Mouse (Mus musculus) lung, postnatal 0 days (tissue): ENCODE data around the gene Gramd1c.

Experiments used
- CTCF ChIP-seq: IDR thresholded peaks from 2 replicates; pipeline ENCODE4 v1.5.1; 2016; ENCODE audit warnings: antibody characterized with exemption, mild to moderate bottlenecking
- EP300 ChIP-seq: IDR thresholded peaks from 2 replicates; pipeline ENCODE4 v1.6.1; 2016; ENCODE audit warnings: antibody characterized with exemption, mild to moderate bottlenecking, control low read depth

DNA sequence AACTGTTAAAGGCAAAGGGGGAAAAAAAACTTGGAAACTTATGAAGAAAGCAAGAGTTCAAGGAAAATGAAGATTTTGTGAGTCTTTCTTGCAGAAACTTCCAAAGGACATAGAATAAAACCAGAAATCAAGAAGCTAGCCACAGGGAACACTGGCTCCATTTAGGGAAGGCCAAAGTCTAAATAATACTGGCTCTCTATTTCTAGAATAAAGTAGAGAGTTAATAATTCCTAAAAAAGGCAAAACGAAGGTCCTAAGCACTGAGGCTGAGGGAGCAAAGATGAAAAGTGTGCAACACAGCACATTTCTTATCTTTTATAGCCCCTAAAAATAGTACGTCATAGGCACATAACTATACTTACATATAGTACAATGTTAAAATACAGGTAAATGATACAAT is 42.1 kb upstream of the Gramd1c start:
- TF ChIP-seq EP300 (no peak), CTCF (no peak)
